Mouse (Mus musculus) gonadal fat pad, adult 2 months (tissue): ENCODE data around the gene Dnaaf1. TPM values are rescaled to one million over a fixed set of nuclear protein-coding genes. Genes with fewer than 3 reads are reported as not detected.

Source experiments
- DNase-seq: peaks from one replicate; pipeline ENCODE4 v3.0.0-alpha.2; 2012; ENCODE audit warnings: low read depth
- polyA plus RNA-seq: library from polyadenylated mRNA; depleted of rRNA; stranded (reverse); fragments of >200 nt; gene quantifications from 2 replicates; pipeline ENCODE4 v1.2.3, GENCODE M21; 2012

Gene Dnaaf1
- polyA plus RNA-seq, 1 experiment: 2.0 TPM

DNA sequence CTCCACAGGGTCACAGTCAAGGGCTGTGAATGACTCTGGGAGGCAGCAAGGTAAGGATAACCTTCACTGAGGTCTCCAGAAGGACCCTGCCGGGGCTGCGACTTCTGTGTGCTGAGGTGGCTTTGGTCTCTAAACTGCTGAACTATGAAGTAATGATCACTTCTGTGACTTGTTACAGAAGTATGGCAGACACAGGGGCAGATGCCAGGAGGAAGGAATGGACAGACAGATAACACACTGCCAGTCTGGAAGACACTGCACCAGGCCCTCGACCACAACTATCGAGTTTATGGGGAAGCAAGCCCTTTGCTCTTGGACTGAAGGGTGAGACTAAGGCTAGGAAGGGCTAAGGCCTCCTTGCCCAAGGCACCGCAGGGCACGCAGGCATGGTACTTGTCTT lies 3.9 kb upstream of the Dnaaf1 start:
- no peak for DNase-seq

DNA sequence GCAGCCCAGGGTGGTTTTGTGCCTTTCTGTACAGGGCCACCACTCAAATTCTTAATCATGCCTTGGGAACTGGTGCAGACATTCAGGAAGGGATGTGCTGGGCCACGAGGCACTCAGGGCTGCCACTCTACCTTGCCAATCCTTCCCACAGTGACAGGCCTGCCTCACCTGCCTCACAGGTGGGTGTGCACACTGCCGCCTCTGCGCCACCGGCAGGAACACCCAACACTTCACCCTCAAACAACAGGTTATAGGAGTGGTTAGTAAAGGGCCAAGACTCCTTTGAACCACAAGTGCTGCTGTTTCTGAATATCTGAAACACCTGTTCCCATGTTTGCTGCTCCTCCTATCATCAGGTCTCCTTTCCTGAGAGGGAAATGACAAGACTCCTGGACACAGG lies 2.6 kb upstream of the Dnaaf1 start:
- no peak for DNase-seq

DNA sequence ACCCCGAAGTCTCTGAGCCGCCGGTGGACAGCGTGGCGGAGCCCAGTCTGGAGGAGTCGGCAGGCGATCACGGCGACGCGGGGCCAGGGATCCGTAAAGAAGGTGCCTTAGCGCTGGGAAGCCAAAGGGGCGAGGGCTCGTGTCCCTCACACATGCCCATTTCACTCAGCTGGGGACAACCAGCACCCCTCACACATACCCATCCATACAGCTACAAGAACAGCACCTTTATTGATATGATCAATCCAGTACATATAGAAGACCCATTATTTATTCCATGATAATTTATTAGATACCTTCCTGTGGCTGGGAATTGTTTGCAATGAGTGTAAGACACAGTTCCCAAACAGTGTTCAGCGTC lies 311 bp downstream of the Dnaaf1 start:
- no peak for DNase-seq

DNA sequence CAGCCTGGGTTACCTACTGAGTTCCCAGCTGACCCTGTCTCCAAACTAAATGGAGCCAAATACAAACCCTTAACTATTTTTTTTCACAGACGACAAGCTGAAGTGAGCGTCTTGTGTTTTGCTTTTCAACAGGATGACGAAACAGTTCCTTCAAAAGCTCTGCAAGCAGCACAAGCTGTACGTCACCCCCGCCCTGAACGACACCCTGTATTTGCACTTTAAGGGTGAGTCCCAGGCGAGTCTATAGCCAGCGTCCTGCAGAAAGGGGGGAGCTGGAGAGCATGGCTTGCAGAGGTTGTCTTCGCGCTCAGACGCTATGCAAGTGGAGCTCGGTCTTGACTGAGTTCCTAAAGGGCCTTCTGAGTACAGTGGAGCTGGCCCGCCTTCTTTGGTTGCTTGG lies 4.1 kb downstream of the Dnaaf1 start:
- no peak for DNase-seq

DNA sequence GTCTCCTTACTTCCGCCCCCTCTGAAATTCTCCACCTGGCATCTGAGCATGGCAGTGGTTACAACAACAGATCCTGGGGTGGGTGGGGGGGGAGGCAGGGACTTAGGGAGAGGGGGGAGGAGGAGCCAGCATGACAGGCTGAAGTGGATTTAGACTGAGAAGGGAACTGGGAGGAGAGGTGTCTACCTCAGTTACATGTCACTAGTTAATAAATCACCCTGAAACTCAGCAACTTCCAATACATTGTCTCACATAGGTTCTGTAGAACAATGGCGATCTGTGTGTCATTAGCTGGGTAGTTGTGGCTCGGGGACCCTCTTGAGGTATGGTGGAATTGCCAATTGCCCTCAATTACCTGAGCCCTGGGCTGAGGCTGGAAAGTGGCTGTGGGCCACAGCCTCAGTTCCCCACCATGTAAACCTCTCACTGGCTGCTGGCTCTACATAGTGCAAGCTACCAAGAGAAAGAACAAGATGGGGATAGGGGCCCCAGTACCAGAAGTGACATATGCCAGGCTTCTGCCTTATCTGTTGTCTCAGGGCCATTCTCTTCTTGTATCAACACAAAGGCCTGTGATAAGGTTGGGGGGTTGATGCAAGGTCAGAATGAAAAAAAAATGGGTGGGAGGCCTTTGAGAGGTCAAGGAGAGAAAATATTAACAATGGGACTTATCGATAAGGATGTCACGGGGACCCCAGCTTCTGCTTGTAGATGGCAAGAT lies 5.6 kb downstream of the Dnaaf1 start:
- DNase-seq: no peak

DNA sequence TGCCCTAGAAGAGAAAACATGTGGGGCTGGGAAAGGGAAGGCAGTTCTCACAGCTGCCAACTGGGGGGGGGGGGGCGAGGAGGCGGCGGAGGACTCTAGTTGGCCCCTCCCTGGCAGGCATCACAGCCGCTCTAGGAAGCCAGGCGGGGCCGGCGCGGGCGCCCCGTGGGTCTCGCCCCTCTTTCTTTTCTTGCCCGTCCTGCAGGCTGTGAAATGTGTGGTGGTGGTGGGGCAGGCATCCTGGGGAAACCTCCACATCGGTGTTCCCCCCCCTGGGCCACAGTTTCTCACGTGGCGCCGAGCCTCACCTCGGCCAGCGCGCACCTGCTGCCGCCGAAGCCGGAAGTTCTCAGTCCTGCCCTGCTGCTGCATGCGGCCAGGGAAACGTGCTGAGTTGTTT lies 10.9 kb downstream of the Dnaaf1 start:
- no peak for DNase-seq

DNA sequence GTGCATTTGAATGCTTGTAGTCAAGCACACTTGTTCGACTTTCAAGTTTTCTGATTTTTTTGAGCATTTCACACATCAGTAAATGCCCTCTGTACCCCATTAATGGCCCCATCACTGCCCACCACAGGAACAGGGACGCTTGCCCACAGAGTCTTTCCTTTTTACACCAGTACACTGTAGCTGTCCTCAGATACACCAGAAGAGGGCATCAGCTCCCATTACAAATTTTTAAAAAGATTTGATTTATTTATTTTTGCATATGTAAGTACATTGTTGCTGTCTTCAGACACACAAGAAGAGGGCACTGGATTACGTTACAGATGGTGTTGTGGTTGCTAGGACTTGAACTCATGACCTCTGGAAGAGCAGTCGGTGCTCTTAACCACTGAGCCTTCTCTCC lies 13.3 kb downstream of the Dnaaf1 start:
- no peak for DNase-seq

DNA sequence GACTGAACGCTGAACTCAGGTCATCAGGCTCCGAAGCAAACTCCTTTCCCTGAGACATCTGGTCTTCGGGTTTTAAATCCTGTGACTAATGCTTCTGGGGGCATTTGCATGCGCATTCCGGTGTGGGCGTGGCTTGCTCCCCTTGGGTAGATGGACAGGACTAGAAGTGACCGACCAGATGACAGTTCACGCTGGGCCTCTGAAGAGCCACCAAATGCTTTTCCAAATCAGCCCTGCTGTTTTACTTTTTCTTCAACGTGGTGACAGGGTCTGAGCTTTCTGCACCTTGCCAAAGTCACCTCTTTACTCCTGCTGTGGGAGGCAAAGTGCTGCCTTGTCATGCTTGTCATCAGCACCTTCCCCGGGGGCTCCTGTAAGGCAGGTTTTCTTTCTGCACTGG lies 13.8 kb downstream of the Dnaaf1 start:
- no peak for DNase-seq

DNA sequence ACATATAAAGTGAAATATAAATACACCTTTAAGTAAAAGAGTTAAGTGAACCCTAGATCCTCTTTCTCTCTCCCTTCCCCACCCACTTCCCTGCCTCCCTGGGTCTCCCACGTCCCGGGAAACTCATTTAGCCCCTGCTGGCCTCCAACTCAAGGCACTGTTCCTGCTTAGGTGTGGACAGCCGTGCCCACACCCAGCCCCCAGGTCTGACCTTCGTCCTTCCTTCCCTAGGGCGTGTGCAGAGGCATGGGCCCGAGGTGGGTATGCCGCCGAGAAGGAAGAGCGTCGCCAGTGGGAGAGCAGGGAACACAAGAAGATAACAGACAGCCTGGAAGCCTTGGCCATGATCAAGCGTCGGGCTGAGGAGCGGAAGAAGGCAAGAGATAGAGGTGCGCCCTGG lies 15.3 kb downstream of the Dnaaf1 start:
- DNase-seq: no peak

DNA sequence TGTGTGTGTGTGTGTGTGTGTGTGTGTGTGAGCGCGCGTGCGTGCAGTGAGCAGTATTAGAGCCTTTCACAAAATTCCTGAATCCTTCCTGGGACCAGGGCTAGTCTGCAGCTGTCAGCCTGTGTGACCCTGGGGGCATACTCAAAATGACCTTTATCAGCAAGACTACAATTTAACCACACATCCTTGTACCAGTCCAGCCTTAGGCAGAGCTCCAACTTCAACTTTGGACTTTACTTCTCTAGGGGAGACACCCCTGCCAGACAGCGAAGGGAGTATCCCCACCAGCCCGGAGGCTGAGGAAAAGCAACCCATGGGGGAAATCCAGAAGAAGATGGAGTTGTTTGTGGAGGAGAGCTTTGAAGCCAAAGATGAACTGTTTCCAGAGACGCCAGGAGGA lies 16.4 kb downstream of the Dnaaf1 start:
- DNase-seq: no peak

DNA sequence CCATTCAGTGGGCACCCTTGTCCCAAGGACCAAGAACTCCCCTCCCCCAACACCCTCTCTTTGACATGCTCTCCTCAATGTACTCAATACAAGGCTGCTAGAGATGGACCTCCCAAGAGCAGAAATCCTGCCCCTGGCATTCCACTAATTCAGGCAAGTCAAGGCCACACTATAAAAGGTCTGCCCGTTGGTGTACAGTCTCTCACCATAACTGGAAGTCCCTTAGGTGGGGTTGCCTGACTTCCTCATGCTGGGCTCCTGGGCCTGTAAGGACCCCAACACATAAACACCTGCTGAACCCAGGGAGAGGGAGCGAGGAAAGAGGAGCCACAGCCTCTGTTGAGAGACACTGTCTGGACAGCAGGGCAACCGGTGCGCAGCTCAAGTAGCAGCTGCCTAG lies 28.7 kb downstream of the Dnaaf1 start:
- no peak for DNase-seq

DNA sequence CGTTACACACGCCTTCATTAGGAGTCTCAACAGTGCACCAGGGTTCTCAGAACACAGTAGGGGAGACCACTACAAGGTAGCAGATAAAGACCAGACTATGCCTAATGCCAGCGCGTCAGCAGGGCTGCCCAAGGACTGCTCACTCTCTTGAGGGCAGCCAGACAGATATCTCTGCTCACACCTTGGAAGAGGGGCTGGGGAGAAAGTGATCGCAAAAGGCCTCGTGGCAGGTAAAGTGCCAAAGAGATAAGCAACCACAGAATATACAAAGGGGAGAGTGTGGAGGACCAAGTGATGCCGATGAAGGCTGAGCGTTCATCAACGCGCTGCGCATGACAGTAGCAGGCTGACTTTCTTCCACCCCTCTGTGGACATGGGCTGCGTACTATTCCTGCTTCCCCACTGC lies 29.4 kb downstream of the Dnaaf1 start:
- no peak for DNase-seq

DNA sequence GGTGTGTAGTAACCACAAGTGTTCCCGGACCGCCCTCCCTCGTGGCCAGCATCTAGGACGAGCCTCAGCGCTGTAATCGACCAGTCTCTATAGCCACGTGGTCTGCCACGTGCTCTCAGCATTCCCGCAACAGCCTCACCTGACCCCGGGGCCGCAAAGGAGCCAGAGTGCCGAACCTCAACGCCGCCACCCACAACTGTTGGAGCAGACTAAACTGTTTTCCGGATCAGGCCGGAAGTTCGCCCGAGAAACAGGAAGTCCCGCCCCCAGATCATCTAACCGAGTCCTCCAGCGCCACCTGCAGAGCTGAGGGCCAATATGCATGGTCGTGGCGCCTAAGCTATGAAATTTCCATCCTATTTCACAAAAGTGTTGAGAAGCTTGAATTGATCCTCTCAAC lies 30.0 kb downstream of the Dnaaf1 start, which contains the start of gene Taf1c:
Gene Taf1c, minus strand, starts transcription at position 227 of the 400 bp plus-strand sequence.
- no peak for DNase-seq

DNA sequence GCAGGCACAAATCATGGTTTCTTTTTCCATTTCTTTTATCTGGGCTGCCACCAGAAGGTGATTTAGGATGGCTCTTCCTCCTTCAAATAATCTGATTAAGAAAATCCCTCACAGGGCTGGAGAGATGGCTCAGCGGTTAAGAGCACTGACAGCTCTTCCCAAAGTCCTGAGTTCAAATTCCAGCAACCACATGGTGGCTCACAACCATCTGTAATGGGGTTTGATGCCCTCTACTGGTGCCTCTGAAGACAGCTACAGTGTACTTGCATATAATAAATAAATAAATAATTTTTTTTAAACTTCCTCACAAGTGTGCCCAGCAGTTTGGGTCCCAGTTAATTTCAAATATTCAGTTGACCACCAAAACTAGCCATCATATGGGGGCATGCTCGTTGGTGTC lies 31.2 kb downstream of the Dnaaf1 start:
- DNase-seq: no peak

DNA sequence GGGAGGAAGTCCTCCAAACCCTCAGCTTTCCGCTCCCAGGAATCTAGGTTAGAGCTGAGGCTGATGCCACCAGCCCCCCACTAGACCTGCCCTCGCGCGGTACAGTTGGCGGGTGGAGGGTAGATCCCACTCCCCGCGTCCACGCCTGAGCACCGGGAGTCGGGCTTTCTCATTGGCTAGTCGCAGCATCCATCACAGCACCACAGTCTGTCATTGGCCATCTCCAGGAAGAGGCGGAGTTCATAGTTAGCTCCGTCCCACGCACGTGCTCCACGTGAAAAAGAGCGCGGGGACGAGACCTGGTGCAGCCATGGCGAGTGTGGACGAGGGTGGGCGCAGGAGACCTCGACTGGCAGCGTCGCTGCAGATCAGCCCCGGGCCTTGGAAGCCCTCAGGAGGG lies 37.4 kb downstream of the Dnaaf1 start, which contains the start of gene Adad2:
Gene Adad2, plus strand, starts transcription at position 277 of the 400 bp plus-strand sequence.
- no peak for DNase-seq

DNA sequence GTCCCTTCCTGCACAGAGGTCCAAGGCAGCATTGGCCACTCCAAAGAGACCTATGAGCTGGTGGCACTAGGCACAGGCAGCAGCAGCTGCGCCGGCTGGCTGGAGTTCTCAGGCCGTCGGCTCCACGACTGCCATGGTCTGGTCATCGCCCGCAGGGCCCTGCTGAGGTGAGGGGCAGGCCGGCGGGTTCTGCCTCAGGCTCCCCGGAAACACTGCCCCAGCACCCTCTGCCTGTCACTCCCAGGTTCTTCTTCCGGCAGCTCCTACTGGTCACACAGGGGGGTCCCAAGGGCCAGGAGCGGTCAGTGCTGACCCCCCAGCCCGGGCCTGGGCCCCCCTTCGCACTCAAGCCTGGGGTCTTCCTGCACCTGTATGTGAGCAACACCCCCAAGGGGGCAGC lies 40.1 kb downstream of the Dnaaf1 start:
- DNase-seq: no peak

DNA sequence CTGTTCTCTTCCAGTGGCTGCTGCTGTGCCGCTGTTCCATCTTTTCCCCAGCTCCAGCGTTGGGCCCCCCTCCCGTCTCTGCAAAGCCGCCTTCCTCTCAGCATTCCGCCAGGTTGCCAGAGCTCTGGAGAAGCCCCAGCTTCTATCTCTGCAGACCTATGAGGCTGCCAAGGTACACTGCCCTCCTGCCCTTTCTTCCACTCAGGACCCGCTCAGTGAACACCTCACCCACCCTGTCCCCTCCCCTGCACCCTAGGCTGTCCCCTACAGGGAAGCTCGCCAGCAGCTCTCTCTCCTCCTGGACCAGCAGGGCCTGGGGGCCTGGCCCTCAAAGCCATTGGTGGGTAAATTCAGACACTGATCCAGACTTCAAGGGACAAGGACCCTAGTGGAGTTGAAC lies 41.3 kb downstream of the Dnaaf1 start:
- DNase-seq: no peak

DNA sequence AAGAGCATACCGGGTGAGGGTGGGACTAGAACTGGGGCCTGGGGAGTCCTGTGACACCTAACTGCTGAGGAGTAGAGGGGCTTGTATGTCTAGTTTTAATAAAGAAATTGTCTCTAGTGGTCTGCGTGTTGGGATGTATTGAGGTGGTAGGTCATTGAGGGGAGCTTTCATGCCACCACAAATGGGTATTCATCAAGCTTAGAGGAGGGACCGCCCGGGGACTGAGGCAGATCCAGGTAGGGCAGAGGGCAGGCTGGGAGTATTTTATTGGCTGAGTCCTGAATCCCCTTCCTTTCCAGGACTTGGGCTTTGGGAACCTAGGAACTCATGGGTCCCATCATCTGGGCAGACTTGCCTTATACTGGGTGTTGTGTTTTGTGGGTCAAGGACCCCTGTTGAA lies 41.8 kb downstream of the Dnaaf1 start:
- DNase-seq: no peak

DNA sequence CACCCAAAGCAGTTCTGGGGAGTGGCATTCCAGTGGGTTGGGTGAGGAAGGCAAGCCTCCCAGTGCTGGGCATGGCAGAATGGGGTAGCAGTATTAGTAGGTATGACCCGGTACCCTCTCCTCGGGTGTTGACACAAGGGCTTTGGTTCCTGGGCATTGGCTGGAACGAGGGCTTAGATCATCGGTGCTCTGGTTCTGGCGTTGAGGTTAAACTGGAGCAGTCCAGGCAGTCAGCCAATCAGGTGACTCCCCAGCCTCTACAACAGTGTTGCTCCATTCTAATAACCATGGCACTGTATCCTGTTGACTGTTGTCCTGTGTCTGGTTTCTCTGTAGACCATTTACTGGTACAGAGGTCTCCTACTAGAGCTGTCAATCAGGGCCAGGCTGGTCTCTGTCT lies 42.6 kb downstream of the Dnaaf1 start:
- DNase-seq: no peak

DNA sequence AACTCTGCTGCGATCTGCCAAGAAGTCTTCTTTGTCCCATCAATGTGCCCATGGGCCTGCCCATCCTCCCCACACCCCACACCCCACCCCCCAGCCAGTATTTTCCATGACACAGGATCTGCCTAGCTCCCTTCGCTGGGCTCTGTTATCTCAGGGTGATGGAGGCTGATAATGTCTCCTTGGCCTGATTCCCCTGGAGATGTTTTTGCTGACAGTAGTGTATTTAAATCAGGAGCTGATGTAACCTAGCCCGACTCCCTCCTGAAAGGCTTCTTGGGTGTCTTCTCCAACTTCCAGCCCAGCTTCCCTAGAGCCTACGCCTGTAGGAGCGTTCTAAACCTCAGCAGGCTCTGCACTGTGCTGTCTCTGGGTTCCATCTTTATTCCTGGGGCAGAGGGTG lies 43.9 kb downstream of the Dnaaf1 start:
- no peak for DNase-seq

DNA sequence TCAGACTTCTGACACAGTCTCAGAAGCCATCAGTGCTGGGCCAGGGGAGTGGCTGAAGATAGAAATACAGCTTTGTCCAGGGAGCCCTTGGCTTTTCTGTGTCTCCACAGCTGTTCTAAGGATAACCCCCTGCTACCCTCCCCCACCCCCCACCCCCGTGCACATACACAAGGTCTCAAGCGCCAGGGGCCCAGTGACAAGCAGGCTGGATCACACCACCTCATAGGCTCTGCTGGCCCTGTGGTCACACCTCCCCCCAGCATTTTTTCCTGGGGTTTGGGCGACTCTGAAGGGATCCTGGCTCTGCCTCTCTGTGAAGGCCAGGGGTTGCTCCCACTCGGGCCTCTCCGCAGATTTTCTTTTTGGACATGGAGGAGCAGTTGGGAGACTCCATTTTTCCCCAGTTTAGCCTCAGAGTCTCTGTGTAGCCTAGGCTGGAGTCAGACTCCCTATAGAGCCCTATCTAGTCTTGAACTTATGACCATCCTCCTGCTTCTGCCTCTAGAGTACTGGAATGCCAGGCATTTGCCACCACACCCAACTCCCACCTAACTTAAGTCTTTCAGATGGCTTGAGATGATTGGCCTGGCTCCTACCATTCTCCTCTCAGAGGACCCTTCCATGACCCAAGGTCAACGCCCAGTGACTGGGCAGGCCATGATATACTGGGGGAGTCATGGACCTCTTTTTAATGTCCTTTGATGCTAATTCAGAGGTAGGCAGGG lies 45.2 kb downstream of the Dnaaf1 start:
- DNase-seq: no peak

DNA sequence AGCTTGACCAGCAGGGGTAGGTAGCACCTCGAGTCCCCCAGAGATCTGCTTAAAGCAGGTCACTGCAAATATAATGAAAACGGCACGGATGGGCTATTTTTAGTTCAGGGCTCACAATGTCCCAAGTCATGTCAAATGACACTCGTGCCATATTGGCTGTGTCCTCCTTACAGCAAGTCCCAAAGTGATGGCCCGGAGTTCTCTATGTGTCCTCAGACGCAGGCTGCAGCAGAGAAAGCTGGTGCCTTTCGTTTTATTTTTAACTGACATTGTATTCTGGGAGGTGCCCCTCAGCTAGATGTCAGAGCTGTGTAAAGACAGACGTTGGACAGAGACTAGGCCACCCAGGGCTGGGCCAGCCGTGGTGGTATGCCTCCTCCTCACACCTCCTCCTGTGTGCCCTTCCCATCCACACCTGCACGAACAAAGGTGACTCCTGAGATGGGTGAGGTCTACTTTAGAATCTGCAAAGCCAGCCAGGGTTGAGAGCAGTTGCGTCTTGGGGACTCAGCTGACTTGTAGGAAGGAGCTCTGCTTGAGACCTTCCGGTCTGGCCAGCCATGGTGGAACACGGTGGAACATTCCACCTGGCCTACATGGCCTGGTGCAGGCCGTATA lies 45.9 kb downstream of the Dnaaf1 start:
- no peak for DNase-seq

DNA sequence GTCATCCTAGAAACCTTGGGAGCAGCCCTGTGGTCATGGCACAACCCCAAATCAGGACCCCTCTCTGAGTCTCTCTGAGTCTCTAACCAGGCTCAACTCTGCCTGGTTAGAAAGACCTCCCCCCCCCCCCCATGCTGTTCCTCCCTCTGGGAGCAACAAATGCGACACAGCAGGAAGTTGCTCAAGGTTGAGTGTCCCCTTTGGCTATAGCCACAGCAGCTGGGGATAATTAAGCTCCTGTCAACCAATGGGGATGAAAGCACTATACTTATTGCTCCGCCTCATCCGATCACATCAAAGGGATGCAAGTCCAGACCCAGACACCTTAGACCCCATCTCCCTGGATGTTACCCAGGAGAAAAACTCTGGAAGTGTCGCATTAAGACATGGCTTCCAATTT lies 47.5 kb downstream of the Dnaaf1 start:
- no peak for DNase-seq
